15 mouse cellular contexts compared by ENCODE assay signal in genomic region chr9:8545236-8545635, GRCm38 (mm10). TPM values are rescaled to one million over a fixed set of nuclear protein-coding genes. Genes with fewer than 3 reads are reported as not detected.
A peak's percentile ranks its signal among the peaks of the same experiment; 100 is the strongest.
DNase-seq lines count a peak whose midpoint lies in the region; ATAC-seq and TF ChIP-seq lines count a peak whose summit lies in the region.
"Had no signal": no experiment of that assay in that cellular context is flagged by ENCODE, and none has a peak within 500 bp of the region (broad histone marks: within the 10 kb centered on the region; RNA-seq: fewer than 3 reads in every experiment).

No protein-coding gene starts in this region.

- no peak overlapping the region for H3K4me3 ChIP-seq in forebrain, embryonic 13.5 days
- H3K4me3 ChIP-seq in forebrain, embryonic 16.5 days (replicated peaks; ENCODE audit: low read length): no peak overlapping the region
- no peak overlapping the region for H3K4me3 ChIP-seq in kidney, embryonic 15.5 days (replicated peaks)
- no peak overlapping the region for H3K4me3 ChIP-seq in kidney, embryonic 16.5 days (ENCODE audit: low read length)
- 0 out of 2 replicates have a peak overlapping the region, but pooled peaks have one; percentile 34 for H3K4me3 ChIP-seq in lung, postnatal 0 days (ENCODE audit: low read depth, low read length)
- no peak overlapping the region for H3K4me3 ChIP-seq in intestine, embryonic 15.5 days (replicated peaks)

- 0 out of 2 replicates have a peak, but pooled peaks cover 13% of the 10 kb centered on the region for H3K4me1 ChIP-seq in forebrain, embryonic 13.5 days
- H3K4me1 ChIP-seq in forebrain, embryonic 16.5 days (replicated peaks; ENCODE audit: control insufficient read depth, insufficient read depth, low read length): peaks cover 4% of the 10 kb centered on the region
- H3K4me1 ChIP-seq in kidney, embryonic 15.5 days: peaks cover 14% of the 10 kb centered on the region
- H3K4me1 ChIP-seq in kidney, embryonic 16.5 days (ENCODE audit: insufficient read depth, low read length): peaks cover 4% of the 10 kb centered on the region; the same call in 1 of the 2 replicates
- H3K4me1 ChIP-seq in lung, postnatal 0 days (ENCODE audit: insufficient read depth, low read depth, low read length): no peaks in the 10 kb centered on the region
- H3K4me1 ChIP-seq in intestine, embryonic 15.5 days (replicated peaks): peaks cover 5% of the 10 kb centered on the region; the same call in 1 of the 2 replicates
- H3K4me1 ChIP-seq: liver, embryonic 12.5 days had no signal

- H3K9me3 ChIP-seq in forebrain, embryonic 13.5 days (replicated peaks): no peaks in the 10 kb centered on the region
- H3K9me3 ChIP-seq in forebrain, embryonic 16.5 days (ENCODE audit: control insufficient read depth, low read length): no peaks in the 10 kb centered on the region
- H3K9me3 ChIP-seq in kidney, embryonic 15.5 days (replicated peaks): no peaks in the 10 kb centered on the region
- no peaks in the 10 kb centered on the region for H3K9me3 ChIP-seq in kidney, embryonic 16.5 days (ENCODE audit: low read length)
- no peaks in the 10 kb centered on the region for H3K9me3 ChIP-seq in lung, postnatal 0 days (ENCODE audit: low read length)
- no peaks in the 10 kb centered on the region for H3K9me3 ChIP-seq in intestine, embryonic 15.5 days
- H3K9me3 ChIP-seq: liver, embryonic 12.5 days had no signal

- no peak for ATAC-seq in forebrain, embryonic 13.5 days
- ATAC-seq in forebrain, embryonic 16.5 days: no peak
- no peak for ATAC-seq in kidney, embryonic 15.5 days (replicated peaks; ENCODE audit: low FRiP score)
- no peak for ATAC-seq in kidney, embryonic 16.5 days (ENCODE audit: low FRiP score, low TSS enrichment)
- ATAC-seq in lung, postnatal 0 days: no peak
- ATAC-seq in intestine, embryonic 15.5 days: no peak
- ATAC-seq: activated CD4-positive, CD25-positive, alpha-beta regulatory T cell, adult 4 months had no signal

- H3K4me2 ChIP-seq in forebrain, embryonic 13.5 days: peak overlapping the region; percentile 97; the same call in 1 of the 2 replicates
- no peak overlapping the region for H3K4me2 ChIP-seq in forebrain, embryonic 16.5 days (ENCODE audit: low read length)
- peak overlapping the region; percentile 98; the same call in 1 of the 2 replicates for H3K4me2 ChIP-seq in kidney, embryonic 15.5 days
- H3K4me2 ChIP-seq in kidney, embryonic 16.5 days (replicated peaks; ENCODE audit: low read depth, low read length): no peak overlapping the region
- no peak overlapping the region for H3K4me2 ChIP-seq in lung, postnatal 0 days (replicated peaks; ENCODE audit: low read depth, low read length)
- H3K4me2 ChIP-seq in intestine, embryonic 15.5 days (replicated peaks): peak overlapping the region; percentile 91; the same call in 1 of the 2 replicates

- TF ChIP-seq EP300 in lung, postnatal 0 days (IDR thresholded peaks at IDR 0.05): no peak

- no peaks in the 10 kb centered on the region for H3K36me3 ChIP-seq in forebrain, embryonic 13.5 days (ENCODE audit: poor library complexity, severe bottlenecking)
- no peaks in the 10 kb centered on the region for H3K36me3 ChIP-seq in forebrain, embryonic 16.5 days (ENCODE audit: control insufficient read depth, insufficient read depth)
- no peaks in the 10 kb centered on the region for H3K36me3 ChIP-seq in kidney, embryonic 15.5 days
- H3K36me3 ChIP-seq in kidney, embryonic 16.5 days (ENCODE audit: insufficient read depth, low read length): no peaks in the 10 kb centered on the region
- no peaks in the 10 kb centered on the region for H3K36me3 ChIP-seq in lung, postnatal 0 days (ENCODE audit: insufficient read depth, low read length)
- H3K36me3 ChIP-seq in intestine, embryonic 15.5 days: no peaks in the 10 kb centered on the region
- H3K36me3 ChIP-seq: liver, embryonic 12.5 days had no signal

- H3K9ac ChIP-seq in forebrain, embryonic 13.5 days: no peak overlapping the region
- H3K9ac ChIP-seq in forebrain, embryonic 16.5 days (replicated peaks; ENCODE audit: low read depth, low read length): no peak overlapping the region
- H3K9ac ChIP-seq in kidney, embryonic 15.5 days: no peak overlapping the region
- no peak overlapping the region for H3K9ac ChIP-seq in kidney, embryonic 16.5 days (replicated peaks; ENCODE audit: low read length)
- H3K9ac ChIP-seq in lung, postnatal 0 days (replicated peaks; ENCODE audit: low read depth): no peak overlapping the region
- no peak overlapping the region for H3K9ac ChIP-seq in intestine, embryonic 15.5 days
- H3K9ac ChIP-seq: liver, embryonic 12.5 days had no signal

- no peak for DNase-seq in lung, postnatal 0 days (ENCODE audit: low spot score)
- no peak for DNase-seq in lung, adult 18-20 months
- no peak for DNase-seq in ovary, postnatal 14 days (ENCODE audit: low spot score)
- DNase-seq: adrenal gland, postnatal 36 days; cerebellum, adult 9-11 months; gastrocnemius, postnatal 14 days; thymus, postnatal 4 days had no signal

- 75% methylated on average over 2 of the region's 2 CpGs for WGBS in forebrain, embryonic 13.5 days
- WGBS in forebrain, embryonic 16.5 days: 73% methylated on average over 2 of the region's 2 CpGs
- 77% methylated on average over 2 of the region's 2 CpGs for WGBS in kidney, embryonic 15.5 days
- WGBS in kidney, embryonic 16.5 days: 65% methylated on average over 2 of the region's 2 CpGs
- WGBS in lung, postnatal 0 days: 61% methylated on average over 2 of the region's 2 CpGs
- 73% methylated on average over 2 of the region's 2 CpGs for WGBS in intestine, embryonic 15.5 days

- H3K27ac ChIP-seq in forebrain, embryonic 13.5 days: no peak overlapping the region
- H3K27ac ChIP-seq in forebrain, embryonic 16.5 days (ENCODE audit: low read length): no peak overlapping the region
- H3K27ac ChIP-seq in kidney, embryonic 15.5 days: no peak overlapping the region
- H3K27ac ChIP-seq in kidney, embryonic 16.5 days (ENCODE audit: low read length): no peak overlapping the region
- H3K27ac ChIP-seq in lung, postnatal 0 days (ENCODE audit: low read length): no peak overlapping the region
- no peak overlapping the region for H3K27ac ChIP-seq in intestine, embryonic 15.5 days
- H3K27ac ChIP-seq: kidney, postnatal 0 days; liver, embryonic 12.5 days had no signal

- no peak for TF ChIP-seq CTCF in lung, postnatal 0 days (IDR thresholded peaks at IDR 0.05)

- H3K27me3 ChIP-seq in forebrain, embryonic 13.5 days: peaks cover 8% of the 10 kb centered on the region
- no peaks in the 10 kb centered on the region for H3K27me3 ChIP-seq in forebrain, embryonic 16.5 days (replicated peaks; ENCODE audit: control insufficient read depth, insufficient read depth, low read length)
- H3K27me3 ChIP-seq in kidney, embryonic 15.5 days: peaks cover 13% of the 10 kb centered on the region
- peaks cover 4% of the 10 kb centered on the region; the same call in 1 of the 2 replicates for H3K27me3 ChIP-seq in kidney, embryonic 16.5 days (ENCODE audit: insufficient read depth, low read length)
- H3K27me3 ChIP-seq in lung, postnatal 0 days (replicated peaks; ENCODE audit: insufficient read depth, low read length): no peaks in the 10 kb centered on the region
- H3K27me3 ChIP-seq in intestine, embryonic 15.5 days (replicated peaks): 0 out of 2 replicates have a peak, but pooled peaks cover 3% of the 10 kb centered on the region

RNA-seq across cellular contexts. Expression of gene Trpc6, which starts 1.3 kb away (rescaled TPM):
- 0.61 and 0.63 TPM in 2 replicates for polyA plus RNA-seq in forebrain, embryonic 13.5 days (2015; fragmentation: Nextera tagmentation; extraction: Ambion mirVana)
- polyA plus RNA-seq in forebrain, embryonic 16.5 days (2015; fragmentation: Nextera tagmentation; extraction: Ambion mirVana): 0.42 and 0.56 TPM in 2 replicates
- 0.93 and 1.4 TPM in 2 replicates for polyA plus RNA-seq in kidney, embryonic 15.5 days (2015; fragmentation: Nextera tagmentation; extraction: Ambion mirVana)
- 1.1 and 1.3 TPM in 2 replicates for polyA plus RNA-seq in kidney, embryonic 16.5 days (2015; fragmentation: Nextera tagmentation; extraction: Ambion mirVana)
- 11.6 and 13.3 TPM in 2 replicates for polyA plus RNA-seq in lung, postnatal 0 days (2015; fragmentation: Nextera tagmentation; extraction: Ambion mirVana)
- polyA plus RNA-seq in intestine, embryonic 15.5 days (2015; fragmentation: Nextera tagmentation; extraction: Ambion mirVana): 2.8 and 3.2 TPM in 2 replicates
- polyA plus RNA-seq: activated CD4-positive, CD25-positive, alpha-beta regulatory T cell, adult 4 months had no signal

Comparison
In these comparisons a context has a peak if more than half of its experiments do, and no peak if none do; other contexts are left out.
1. H3K4me2 ChIP-seq: peak in forebrain, embryonic 13.5 days (single experiment), kidney, embryonic 15.5 days (single experiment) and intestine, embryonic 15.5 days (single experiment); none in forebrain, embryonic 16.5 days (single experiment), kidney, embryonic 16.5 days (single experiment) and lung, postnatal 0 days (single experiment).